Mouse (Mus musculus): ENCODE results near the gene Ppargc1a. TPM values are rescaled to one million over a fixed set of nuclear protein-coding genes. Genes with fewer than 3 reads are reported as not detected.

Gene Ppargc1a
- polyA plus RNA-seq (2016; fragmentation: Nextera tagmentation; extraction: Ambion mirVana) = 1.2 and 2.6 TPM in 2 replicates

DNA sequence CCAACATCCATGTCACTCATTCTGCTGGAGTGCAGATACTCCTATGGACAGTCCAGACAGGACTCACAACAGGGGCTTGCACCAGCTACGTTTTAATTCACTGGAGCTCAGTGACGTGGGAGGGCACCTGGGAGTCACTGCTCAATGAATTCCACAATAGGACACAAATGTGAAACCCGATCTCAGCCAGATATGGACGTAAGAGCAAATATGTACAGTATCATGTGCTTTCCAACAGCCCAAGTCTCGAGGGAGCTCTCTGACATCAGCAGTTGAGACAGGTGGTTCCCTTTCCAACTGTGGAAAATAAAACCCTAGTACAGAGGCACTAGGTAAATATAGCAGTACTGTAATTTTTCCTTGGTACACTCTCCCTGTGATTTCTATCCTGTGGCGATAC lies at the start of gene Ppargc1a:
Gene Ppargc1a, minus strand, starts transcription at position 68 of the 400 bp plus-strand sequence.
- no peak within 1 kb of the TSS; the same call in 1 of the 2 replicates for H3K27ac ChIP-seq (replicated peaks)
- H3K36me3 ChIP-seq (replicated peaks) = no peaks in the 10 kb centered on the region
- H3K4me1 ChIP-seq = peaks cover 8% of the 10 kb centered on the region
- 61% methylated on average over 6 of the region's 6 CpGs for WGBS
- no peak for DNase-seq (ENCODE audit: low spot score)
- no peaks in the 10 kb centered on the region for H3K9me3 ChIP-seq
- H3K4me3 ChIP-seq = no peak within 1 kb of the TSS
- H3K27me3 ChIP-seq (replicated peaks; ENCODE audit: low read depth, poor library complexity, severe bottlenecking) = no peaks in the 10 kb centered on the region

DNA sequence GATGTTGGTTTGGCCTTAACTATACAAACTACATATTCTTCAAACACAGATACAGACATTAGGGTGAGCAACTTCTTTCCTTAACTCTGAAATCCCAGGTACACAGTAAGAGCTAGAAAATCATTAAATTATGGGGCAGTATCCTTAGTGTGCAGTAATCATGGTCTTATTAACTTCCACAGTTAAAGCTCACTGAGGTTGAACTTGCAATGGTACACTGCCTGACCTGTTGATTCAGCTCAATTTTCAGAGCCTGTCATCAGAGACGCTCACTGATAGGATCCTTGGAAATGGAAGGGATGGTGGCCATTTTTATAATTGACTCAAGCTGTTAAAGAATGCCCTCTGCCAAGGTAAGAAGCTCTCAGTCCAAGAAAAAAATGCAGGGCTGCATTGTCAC lies 49.4 kb upstream of the Ppargc1a start:
- no peaks in the 10 kb centered on the region for H3K36me3 ChIP-seq (replicated peaks)
- WGBS = 55% methylated on average over 1 of the region's 1 CpGs
- no peaks in the 10 kb centered on the region for H3K27me3 ChIP-seq (replicated peaks; ENCODE audit: low read depth, poor library complexity, severe bottlenecking)
- DNase-seq (ENCODE audit: low spot score) = no peak
- H3K4me1 ChIP-seq = no peaks in the 10 kb centered on the region
- H3K9me3 ChIP-seq = 0 out of 2 replicates have a peak, but pooled peaks cover 5% of the 10 kb centered on the region
- H3K4me3 ChIP-seq = no peak overlapping the region
- H3K27ac ChIP-seq (replicated peaks) = no peak overlapping the region

DNA sequence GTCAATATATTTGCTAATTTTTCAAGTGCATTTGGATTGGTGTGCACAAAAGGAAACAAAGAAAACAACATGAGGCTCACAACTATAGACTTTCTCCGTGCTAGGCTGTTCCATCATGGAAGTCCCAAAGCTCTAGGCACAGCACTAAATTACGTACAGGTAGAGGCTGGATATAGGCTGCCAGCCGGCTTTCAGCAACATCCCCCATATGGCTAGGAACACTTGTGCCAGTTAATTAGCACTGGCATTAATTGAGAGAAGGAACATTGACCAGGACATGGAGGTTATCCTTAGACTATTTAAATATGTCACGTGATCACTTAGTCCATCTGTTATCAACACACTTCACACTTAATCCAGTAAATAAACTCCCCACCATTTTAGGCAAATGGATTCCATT lies 44.5 kb upstream of the Ppargc1a start:
- no peaks in the 10 kb centered on the region for H3K4me1 ChIP-seq
- H3K4me3 ChIP-seq = no peak overlapping the region
- no peak for DNase-seq (ENCODE audit: low spot score)
- 88% methylated on average over 4 of the region's 4 CpGs for WGBS
- H3K36me3 ChIP-seq (replicated peaks) = no peaks in the 10 kb centered on the region
- no peaks in the 10 kb centered on the region for H3K9me3 ChIP-seq
- H3K27me3 ChIP-seq (replicated peaks; ENCODE audit: low read depth, poor library complexity, severe bottlenecking) = no peaks in the 10 kb centered on the region
- H3K27ac ChIP-seq (replicated peaks) = no peak overlapping the region

DNA sequence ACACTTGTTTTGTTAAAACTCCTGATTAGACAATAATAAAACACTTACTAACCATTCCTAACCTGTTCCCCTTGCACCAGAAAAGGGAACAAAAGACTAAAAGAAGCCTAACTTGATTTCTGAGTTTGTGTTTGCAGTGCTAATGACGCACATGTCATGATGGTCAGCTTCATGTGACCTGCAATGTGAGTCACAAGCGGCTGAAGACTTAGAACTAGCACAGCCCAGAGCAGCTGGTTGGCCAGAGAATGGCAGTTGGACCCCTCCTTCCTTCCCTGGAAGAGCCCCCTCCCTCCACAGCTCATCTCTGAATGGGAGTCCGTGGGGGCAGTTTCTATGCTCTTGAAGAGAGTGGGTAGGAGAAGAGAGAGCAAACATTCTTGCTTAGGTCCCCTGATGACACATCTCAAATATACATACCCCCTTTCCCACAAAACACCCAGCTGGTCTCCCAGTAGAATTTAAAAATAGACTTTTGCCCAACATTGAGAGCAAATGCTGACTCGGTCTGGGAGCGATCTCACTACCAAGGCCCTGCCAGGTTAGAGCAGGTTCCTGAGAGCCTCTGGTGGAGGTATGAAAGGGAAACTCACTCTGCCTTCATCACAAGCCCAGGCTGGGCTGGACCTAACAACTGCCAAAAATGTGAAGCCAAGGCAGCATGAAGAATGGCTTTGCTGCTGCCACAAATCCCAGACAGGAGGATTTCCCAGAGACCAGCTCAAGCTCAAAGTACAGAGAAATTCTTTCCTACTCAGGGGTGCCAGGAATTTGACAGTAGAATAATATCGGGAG lies 40.4 kb upstream of the Ppargc1a start:
- no peaks in the 10 kb centered on the region for H3K27me3 ChIP-seq (replicated peaks; ENCODE audit: low read depth, poor library complexity, severe bottlenecking)
- H3K27ac ChIP-seq (replicated peaks) = no peak overlapping the region
- DNase-seq (ENCODE audit: low spot score) = no peak
- H3K9me3 ChIP-seq = no peaks in the 10 kb centered on the region
- no peak overlapping the region for H3K4me3 ChIP-seq
- H3K36me3 ChIP-seq (replicated peaks) = no peaks in the 10 kb centered on the region
- 83% methylated on average over 6 of the region's 6 CpGs for whole genome bisulfite sequencing
- no peaks in the 10 kb centered on the region for H3K4me1 ChIP-seq

DNA sequence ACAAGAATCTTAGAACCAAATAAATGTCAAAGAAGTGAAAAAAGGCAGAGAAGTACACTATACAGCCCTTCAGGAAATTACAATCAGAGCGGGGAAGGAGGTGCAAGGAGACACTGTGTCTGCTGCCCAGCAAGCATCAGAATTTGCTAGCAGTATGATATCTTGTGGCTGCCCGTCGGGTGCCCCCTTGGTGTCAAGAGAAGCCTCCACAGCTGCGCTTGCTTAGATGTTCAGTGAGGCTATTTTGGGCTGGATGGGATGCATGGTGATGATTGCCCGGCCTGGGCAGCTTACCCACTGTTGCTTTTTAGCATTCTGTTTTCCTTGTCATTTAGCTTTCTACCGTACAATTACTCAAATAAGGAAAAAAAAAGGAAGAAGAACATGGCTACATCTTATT lies 32.0 kb upstream of the Ppargc1a start:
- Histone ChIP-seq H3K4me1 (no peaks in the 10 kb centered on the region), H3K4me3 (no peak overlapping the region), H3K9me3 (no peaks in the 10 kb centered on the region), H3K36me3 (replicated peaks) (no peaks in the 10 kb centered on the region), H3K27ac (replicated peaks) (no peak overlapping the region), H3K27me3 (replicated peaks; ENCODE audit: low read depth, poor library complexity, severe bottlenecking) (no peaks in the 10 kb centered on the region)
- 86% methylated on average over 6 of the region's 6 CpGs for WGBS
- no peak for DNase-seq (ENCODE audit: low spot score)

DNA sequence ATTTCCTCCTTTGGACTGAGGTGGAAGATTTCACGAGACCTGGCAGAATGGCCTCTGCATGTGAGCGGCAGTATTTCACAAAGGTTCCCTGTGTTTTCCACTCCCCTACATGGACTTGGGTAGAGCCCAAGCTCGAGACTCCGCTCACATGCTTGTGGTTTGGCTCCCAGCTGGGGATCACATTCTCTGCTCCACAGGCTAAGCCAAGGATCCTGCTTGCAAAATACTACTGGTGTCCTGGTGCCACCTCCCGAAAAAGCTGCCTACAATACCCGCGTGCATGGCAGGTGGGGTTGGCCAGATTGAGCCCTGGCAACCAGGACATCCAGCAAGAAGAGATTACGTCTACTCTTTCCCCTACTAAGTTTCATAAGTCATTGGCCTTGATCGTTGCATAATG lies 28.1 kb upstream of the Ppargc1a start:
- Histone ChIP-seq H3K36me3 (replicated peaks) (no peaks in the 10 kb centered on the region), H3K4me3 (no peak overlapping the region), H3K27ac (replicated peaks) (no peak overlapping the region), H3K4me1 (peaks cover 18% of the 10 kb centered on the region), H3K9me3 (no peaks in the 10 kb centered on the region), H3K27me3 (replicated peaks; ENCODE audit: low read depth, poor library complexity, severe bottlenecking) (no peaks in the 10 kb centered on the region)
- DNase-seq (ENCODE audit: low spot score) = no peak
- WGBS = 85% methylated on average over 9 of the region's 9 CpGs

DNA sequence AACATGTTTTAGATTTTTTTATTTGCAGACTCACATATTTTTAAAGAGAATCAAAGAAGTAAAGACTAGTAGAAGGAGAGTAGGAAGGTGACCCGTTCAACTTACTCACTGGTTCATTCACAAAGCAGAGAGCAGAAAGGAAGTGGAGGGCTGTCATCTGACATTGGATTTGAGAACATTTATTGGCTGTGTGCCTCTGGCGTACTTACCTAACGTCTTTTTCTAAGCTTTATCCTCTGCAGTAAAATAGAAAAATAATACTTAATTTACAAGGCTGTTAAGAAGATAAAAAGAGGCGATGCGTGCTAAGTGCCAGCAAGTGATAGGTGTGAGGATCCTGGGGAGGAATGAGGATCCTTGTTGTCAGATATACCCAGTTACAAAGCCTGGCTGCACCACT lies 24.7 kb upstream of the Ppargc1a start:
- H3K4me1 ChIP-seq = peaks cover 18% of the 10 kb centered on the region
- WGBS = 64% methylated on average over 5 of the region's 5 CpGs
- no peak for DNase-seq (ENCODE audit: low spot score)
- no peaks in the 10 kb centered on the region for H3K36me3 ChIP-seq (replicated peaks)
- H3K27me3 ChIP-seq (replicated peaks; ENCODE audit: low read depth, poor library complexity, severe bottlenecking) = no peaks in the 10 kb centered on the region
- H3K27ac ChIP-seq (replicated peaks) = no peak overlapping the region
- H3K9me3 ChIP-seq = no peaks in the 10 kb centered on the region
- no peak overlapping the region for H3K4me3 ChIP-seq

DNA sequence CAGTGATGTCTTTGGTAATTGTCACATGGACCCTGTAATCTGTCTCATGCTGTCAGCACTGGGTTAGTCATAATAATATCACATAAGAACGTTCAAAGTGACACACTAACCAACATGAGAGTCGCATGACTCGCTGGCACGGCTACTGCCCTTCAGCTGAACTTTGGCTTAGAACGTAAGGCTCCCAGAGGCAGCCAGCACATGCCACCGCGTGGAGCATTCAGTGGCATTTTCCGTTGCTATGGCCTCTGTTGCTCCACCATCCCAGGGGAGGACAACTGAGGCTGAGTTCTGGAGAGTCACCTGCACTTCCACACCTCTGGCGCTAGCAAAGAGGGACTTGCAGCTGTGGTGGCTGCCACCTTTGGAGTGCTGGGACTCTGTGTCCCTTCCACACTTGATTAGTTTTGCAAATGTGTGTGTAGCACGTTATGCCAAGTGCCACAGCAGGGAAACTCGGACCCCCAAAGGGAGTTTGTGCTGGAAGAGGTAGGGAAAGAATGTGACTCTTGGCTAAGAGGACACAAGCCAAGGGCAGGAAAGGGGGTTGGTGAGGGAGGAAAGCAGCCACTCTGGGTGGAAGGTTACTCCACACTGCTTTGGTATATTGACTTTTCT lies 24.1 kb upstream of the Ppargc1a start:
- no peaks in the 10 kb centered on the region for H3K27me3 ChIP-seq (replicated peaks; ENCODE audit: low read depth, poor library complexity, severe bottlenecking)
- no peaks in the 10 kb centered on the region for H3K36me3 ChIP-seq (replicated peaks)
- no peak overlapping the region for H3K4me3 ChIP-seq
- no peak overlapping the region for H3K27ac ChIP-seq (replicated peaks)
- WGBS = 41% methylated on average over 11 of the region's 11 CpGs
- H3K9me3 ChIP-seq = no peaks in the 10 kb centered on the region
- DNase-seq (ENCODE audit: low spot score) = peak; percentile 43
- H3K4me1 ChIP-seq = peaks cover 18% of the 10 kb centered on the region

DNA sequence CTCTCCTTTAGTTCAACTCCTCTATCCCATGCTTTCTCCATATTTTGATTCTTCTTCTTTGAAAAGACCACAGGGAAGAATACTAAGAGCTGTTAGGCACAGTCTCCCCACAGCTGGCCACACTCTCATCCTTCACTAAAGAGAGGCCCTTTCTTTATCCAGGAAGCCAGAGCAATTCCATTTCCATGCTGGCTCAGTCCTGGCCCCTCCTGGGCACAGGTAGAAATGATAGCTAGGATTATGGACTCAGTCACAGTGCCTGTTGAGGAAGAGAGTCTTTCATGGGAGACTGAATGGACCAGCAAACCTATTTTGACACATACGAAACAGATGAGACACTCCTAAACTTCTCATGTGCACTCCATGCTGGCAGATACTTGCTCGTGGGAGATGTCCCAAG lies 18.7 kb upstream of the Ppargc1a start:
- H3K27ac ChIP-seq (replicated peaks) = no peak overlapping the region
- 82% methylated on average over 2 of the region's 2 CpGs for WGBS
- H3K4me1 ChIP-seq = peaks cover 5% of the 10 kb centered on the region; the same call in 1 of the 2 replicates
- no peaks in the 10 kb centered on the region for H3K9me3 ChIP-seq
- H3K4me3 ChIP-seq = no peak overlapping the region
- no peaks in the 10 kb centered on the region for H3K36me3 ChIP-seq (replicated peaks)
- no peaks in the 10 kb centered on the region for H3K27me3 ChIP-seq (replicated peaks; ENCODE audit: low read depth, poor library complexity, severe bottlenecking)
- DNase-seq (ENCODE audit: low spot score) = no peak

DNA sequence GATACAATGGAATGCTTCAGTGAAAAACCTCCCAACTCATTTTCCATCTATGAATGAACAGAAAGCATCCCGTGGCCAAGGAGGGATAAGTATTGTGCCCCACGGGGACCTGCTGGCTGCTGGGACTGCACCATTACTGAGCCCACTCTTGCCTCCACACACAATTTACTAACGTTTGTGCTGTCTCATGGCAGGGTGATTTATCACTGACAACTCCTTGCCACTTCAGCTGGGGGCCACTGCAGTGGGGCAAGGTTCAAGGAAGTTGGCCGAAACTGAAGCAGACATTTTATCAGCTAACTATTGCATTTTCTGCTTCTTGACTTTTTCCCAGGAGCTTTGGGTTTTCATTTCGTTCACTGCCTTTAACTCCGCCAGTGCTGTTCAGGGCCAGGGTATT lies 17.5 kb upstream of the Ppargc1a start:
- no peak for DNase-seq (ENCODE audit: low spot score)
- no peaks in the 10 kb centered on the region for H3K27me3 ChIP-seq (replicated peaks; ENCODE audit: low read depth, poor library complexity, severe bottlenecking)
- no peak overlapping the region for H3K27ac ChIP-seq (replicated peaks)
- H3K9me3 ChIP-seq = no peaks in the 10 kb centered on the region
- peaks cover 5% of the 10 kb centered on the region; the same call in 1 of the 2 replicates for H3K4me1 ChIP-seq
- H3K36me3 ChIP-seq (replicated peaks) = no peaks in the 10 kb centered on the region
- WGBS = 64% methylated on average over 6 of the region's 6 CpGs
- no peak overlapping the region for H3K4me3 ChIP-seq

DNA sequence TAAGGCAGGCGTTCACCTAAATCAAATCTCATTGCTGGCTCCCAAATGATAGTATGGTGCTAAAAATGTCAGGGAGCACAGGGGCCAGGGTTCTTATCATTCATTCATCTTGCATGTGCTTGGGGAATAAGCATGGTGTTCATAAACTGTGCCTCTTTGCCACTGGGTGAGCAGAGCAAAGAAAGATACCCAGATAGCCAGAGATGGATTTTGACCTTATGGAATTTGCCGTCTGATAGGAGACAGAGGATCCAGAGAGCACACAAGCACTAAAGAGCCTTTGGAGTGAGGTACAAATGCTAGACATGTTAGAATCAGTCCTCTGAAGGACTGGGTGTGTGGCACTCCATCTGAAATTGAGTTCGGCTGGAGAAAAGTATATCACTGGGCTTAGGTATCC lies 16.7 kb upstream of the Ppargc1a start:
- Histone ChIP-seq H3K9me3 (no peaks in the 10 kb centered on the region), H3K27me3 (replicated peaks; ENCODE audit: low read depth, poor library complexity, severe bottlenecking) (no peaks in the 10 kb centered on the region), H3K36me3 (replicated peaks) (no peaks in the 10 kb centered on the region), H3K4me3 (no peak overlapping the region), H3K27ac (replicated peaks) (no peak overlapping the region), H3K4me1 (peaks cover 5% of the 10 kb centered on the region; the same call in 1 of the 2 replicates)
- no peak for DNase-seq (ENCODE audit: low spot score)
- WGBS = 92% methylated on average over 3 of the region's 3 CpGs

DNA sequence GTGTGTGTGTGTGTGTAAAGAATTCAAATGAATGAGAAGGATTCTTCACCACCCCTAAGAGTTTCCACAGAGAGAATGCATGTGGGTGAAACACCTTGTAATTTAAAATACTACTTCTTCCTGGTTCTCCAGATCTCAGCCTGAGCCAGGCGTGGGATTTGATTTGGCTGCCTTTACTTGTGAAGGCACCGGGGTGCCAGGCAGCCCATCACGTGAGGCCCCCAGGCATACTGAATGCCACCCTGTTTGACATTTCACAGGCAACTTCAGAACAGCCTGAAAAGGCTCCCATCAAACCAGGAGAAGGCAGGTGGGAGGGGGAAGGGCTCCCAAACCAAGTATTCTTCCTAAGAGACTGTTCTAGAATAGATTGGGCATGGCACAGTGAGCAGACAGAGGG lies 16.1 kb upstream of the Ppargc1a start:
- Histone ChIP-seq H3K9me3 (no peaks in the 10 kb centered on the region), H3K36me3 (replicated peaks) (no peaks in the 10 kb centered on the region), H3K27me3 (replicated peaks; ENCODE audit: low read depth, poor library complexity, severe bottlenecking) (no peaks in the 10 kb centered on the region), H3K27ac (replicated peaks) (no peak overlapping the region), H3K4me3 (no peak overlapping the region), H3K4me1 (peaks cover 5% of the 10 kb centered on the region; the same call in 1 of the 2 replicates)
- DNase-seq (ENCODE audit: low spot score) = no peak
- WGBS = 83% methylated on average over 3 of the region's 3 CpGs

DNA sequence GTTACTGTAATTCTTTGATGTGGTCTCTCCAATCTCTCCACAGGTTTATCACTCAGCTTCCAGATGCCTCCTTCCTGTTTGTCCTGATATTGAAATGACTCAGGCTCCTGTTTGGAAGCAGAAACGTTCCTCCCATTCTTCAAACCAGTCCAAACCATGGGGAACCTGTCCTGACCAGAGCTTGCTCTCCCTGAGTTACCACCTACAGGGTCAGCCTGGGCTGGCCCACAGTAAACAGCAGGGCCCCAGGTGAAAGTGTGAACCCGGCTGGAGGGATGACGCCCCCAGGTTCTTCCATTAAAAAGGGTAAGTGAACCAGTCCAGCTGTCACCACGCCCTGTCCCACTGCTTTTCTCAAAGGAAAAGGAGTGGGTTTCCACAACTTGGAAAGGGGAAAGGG lies 15.5 kb upstream of the Ppargc1a start:
- Histone ChIP-seq H3K4me3 (no peak overlapping the region), H3K27ac (replicated peaks) (no peak overlapping the region), H3K9me3 (no peaks in the 10 kb centered on the region), H3K36me3 (replicated peaks) (no peaks in the 10 kb centered on the region), H3K4me1 (peaks cover 5% of the 10 kb centered on the region; the same call in 1 of the 2 replicates), H3K27me3 (replicated peaks; ENCODE audit: low read depth, poor library complexity, severe bottlenecking) (no peaks in the 10 kb centered on the region)
- 44% methylated on average over 4 of the region's 4 CpGs for WGBS
- DNase-seq (ENCODE audit: low spot score) = no peak

Measured in embryonic facial prominence, embryonic 10.5 days (tissue).